Mouse (Mus musculus) ovary, adult 18-20 months (tissue): ENCODE results near the gene Map3k20.

Experiments
- DNase-seq: peaks from one replicate; pipeline ENCODE4 v3.0.0; 2022; ENCODE audit warnings: low spot score, mixed read lengths

Map3k20 gene

DNA sequence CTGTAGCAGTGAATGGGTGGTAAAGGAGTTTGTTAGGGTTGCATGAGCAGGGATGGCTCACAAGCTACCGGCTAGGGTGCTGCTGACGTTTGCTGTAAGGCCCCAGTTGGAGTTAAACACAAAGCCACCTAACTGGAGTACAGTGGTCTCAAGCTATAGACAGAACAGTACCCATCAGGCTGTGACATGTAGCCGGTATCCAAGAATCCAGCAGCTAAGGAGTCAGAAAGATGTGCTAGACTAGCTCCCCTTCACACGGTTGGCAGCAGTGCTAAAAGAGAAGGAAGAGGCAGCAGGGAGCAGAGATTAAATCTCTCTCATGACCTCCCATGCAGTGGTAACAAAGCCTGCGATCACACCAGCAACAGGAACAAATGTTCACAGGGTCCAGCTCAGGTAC, 36.2 kb downstream of the Map3k20 start:
- DNase-seq = no peak

DNA sequence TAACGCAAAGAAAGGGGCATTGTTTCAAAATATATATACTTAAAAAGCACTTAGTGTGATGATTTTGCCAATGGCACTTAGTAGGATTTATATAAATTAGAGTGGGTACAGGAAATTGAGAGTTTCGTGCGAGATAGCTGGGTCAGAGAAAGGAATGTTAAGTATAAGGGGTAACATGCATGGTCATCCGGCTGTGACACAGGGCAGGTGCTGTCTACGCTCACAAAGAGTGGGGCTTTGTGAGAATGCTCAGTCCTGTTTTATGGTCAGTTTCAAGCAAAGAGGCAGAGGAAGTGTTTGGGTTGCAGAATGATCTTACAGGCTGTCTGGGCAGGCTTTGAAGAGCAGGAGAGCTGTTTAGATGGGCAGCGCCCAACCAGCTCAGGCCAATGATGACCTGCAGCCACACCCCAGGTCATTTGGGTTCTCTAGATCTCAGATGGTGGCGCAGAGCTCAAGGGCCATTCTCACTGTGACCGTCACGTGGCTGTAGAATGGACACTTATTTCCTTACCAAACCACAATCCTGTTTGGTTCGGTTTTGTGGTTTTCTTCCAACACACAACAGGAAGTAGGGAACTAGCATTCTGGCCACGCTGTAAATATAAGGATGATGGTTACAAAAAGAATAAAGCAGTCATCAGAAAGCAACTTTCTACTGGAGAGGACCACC, 37.4 kb downstream of the Map3k20 start:
- no peak for DNase-seq

GRCm38 (mm10) chr2:72324436-72324835, 39.0 kb downstream of the Map3k20 start:
- no peak for DNase-seq

DNA sequence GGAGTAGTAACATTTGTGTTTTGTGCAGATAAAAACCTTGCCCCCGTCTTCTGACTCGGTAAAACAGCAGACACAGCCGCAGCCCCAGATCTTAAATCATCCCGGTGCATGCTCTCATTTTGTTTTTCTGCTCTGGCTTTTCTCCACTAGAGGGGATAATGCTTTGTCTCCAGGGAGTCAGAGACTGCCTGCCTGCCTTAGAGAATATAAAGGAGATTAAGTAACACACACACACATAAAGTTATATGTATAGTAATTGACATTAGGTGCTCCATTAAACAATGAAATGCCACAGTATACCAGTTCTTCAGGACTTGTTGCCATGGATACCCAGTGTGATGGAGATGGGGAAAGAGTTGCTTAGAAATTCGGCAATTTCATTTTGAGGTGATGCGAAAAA, 41.1 kb downstream of the Map3k20 start:
- no peak for DNase-seq

GRCm38 (mm10) chr2:72328435-72328834, 43.0 kb downstream of the Map3k20 start:
- no peak for DNase-seq

GRCm38 (mm10) chr2:72330955-72331481, 45.6 kb downstream of the Map3k20 start:
- DNase-seq = no peak

GRCm38 (mm10) chr2:72332067-72332466, 46.6 kb downstream of the Map3k20 start:
- no peak for DNase-seq

DNA sequence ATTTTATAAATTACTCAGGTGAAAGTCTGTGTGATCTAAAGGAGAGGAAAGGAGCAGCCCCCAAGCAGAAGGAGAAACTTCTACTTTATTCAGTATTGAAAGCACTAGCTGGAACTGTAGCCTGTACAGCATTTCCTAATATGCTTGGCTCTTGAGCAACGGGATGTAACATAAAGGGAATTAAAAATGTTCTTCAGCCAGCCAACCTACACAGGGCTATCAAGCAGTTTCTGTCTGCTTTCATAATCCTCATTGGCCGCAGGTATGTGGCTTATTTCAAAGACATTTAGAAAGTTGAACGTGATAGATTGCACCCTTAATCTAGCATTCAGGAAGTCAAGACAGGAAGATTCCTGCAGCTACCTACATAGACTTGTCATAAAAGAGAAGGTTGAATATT, 47.8 kb downstream of the Map3k20 start:
- no peak for DNase-seq

DNA sequence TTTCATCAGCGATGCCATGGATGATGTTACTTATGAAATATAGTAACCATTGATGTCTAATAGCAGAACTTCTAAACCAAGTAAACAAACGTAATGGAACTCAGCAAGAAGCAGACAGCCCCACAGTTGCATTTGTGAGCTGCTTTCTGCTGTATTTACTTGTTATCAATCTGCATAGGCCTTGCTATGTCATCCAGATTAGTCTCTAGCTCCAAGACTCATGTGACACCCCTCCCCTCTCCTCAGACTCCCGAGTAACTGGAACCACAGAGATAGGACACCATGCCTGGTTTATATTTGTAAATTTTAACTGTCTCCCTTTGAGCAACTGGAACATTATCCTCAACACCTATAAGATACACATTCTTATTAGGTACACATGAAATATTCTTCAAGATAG, 51.4 kb downstream of the Map3k20 start:
- DNase-seq = no peak

DNA sequence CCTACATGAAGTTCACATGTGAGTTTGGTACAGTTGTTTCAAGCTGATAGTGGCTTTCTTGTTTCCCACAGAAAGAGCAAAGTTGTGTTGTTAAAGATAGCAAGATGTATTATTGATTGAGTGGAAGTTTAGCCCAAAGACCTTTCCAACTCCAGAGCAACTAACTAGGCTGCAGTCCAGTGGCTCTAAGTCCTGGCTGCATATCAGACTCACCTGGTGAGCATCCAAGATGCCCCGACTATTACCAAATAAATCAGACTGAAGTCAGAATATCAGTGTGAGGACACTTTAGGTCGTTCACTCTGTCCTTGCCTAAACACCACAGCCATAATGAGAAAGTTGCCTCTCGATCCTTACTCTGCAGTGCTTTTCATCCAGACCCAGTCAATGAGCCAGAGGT, 59.8 kb downstream of the Map3k20 start:
- no peak for DNase-seq

GRCm38 (mm10) chr2:72351329-72351728, 65.9 kb downstream of the Map3k20 start:
- no peak for DNase-seq

DNA sequence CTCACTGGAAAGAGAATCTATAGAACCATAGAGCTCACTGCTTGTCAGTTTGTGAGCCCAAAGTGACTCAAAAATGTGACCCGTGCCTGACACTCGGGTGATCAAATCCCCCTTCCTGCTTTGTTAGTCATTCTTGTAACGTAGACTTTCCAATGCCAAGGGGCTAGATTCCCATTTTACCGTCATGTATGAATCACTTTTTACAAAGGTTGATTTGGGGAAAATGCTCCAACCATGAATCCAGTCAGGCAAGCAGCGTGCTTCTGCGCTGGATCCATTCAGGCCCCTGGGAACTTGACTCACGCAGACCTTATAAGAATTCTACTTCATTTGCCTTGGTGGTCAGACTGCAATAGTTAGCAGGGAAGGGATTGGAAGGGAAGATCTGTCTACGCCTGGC, 66.3 kb downstream of the Map3k20 start:
- no peak for DNase-seq

- no peak for DNase-seq
Measured at GRCm38 (mm10) chr2:72352756-72353155, 67.3 kb downstream of the Map3k20 start.

DNA sequence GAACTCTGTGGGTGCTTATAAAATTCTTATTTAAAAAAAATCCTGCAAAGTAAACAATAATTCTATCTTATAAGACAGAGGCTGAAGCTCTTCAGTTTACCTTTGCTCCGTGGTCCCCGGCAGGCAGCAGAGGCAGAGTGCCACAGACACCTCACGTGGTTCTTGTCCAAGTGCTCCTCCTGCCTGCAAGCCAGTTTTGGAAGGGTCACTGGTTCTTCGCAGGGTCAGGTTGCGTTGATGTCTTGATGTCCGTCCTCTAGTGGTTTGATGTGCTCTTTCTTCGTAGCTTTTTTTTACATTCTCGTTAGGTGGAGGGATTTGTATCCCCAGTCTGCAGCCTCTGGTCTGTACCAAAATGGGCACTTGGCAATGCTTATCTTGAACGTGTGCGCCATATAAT, 71.0 kb downstream of the Map3k20 start:
- no peak for DNase-seq

GRCm38 (mm10) chr2:72361572-72361971, 76.1 kb downstream of the Map3k20 start:
- no peak for DNase-seq

GRCm38 (mm10) chr2:72363449-72363848, 78.0 kb downstream of the Map3k20 start:
- no peak for DNase-seq

- DNase-seq = no peak
Measured at GRCm38 (mm10) chr2:72365930-72366329, 80.5 kb downstream of the Map3k20 start.

DNA sequence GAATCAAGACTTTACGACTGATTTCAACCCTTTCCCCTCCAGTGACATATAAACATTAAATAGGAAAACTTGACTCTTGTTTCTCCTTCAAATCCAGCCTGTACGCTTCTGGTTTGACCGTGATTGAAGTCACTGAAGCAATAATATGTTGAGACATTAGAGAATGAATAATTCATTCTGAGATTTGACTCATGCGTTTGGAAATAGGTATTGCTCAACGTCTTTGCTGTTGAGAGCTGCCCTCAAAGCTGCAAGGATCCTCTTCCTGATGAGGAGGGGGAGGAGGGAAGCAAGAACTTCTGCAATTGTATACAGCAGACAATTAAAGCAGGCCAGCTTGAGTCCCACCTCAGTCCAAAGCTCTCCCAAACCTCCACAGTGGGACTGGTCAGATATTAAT, 81.1 kb downstream of the Map3k20 start:
- DNase-seq = no peak

GRCm38 (mm10) chr2:72367850-72368249, 82.4 kb downstream of the Map3k20 start:
- no peak for DNase-seq

- DNase-seq = no peak
Measured at GRCm38 (mm10) chr2:72369140-72369600, 83.7 kb downstream of the Map3k20 start.

DNA sequence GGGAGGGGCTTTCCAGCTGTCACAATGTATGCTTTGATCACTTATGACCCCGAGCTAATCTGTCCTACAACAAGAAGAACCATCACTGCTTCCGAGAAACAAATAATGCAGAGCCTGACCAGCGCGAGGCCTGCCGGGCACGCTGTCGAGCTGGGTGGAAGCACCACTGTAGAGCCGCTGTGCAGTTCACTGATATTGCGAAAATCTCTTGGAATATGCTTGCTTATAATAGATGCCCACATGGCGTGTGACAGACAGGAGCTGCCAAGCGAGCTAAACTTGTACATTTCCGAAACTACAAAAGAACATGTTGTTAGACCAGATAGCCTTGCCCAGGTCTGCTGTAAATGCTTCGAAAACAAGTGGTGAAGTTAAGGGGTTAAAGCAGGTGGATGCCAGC, 86.7 kb downstream of the Map3k20 start:
- no peak for DNase-seq

GRCm38 (mm10) chr2:72374076-72374475, 88.6 kb downstream of the Map3k20 start:
- DNase-seq = no peak

DNA sequence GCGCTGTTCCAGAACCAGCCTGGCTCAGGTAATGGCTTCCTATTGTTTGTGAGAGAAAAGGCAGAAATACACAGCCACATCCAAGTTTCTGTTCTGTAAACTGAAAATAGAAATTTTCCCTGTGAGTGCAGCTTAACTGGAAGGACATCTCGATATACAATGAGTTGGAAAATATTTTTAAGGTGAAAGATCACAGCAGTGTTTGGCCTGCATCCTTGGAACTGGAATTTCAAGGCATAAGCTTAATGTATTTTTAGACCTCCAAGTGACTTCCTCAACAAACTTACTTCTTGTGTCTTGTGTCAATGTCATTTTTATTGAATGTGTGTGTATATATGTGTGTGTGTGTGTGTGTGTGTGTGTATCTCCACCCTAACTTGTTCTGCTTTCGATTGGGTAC, 90.4 kb downstream of the Map3k20 start:
- no peak for DNase-seq

- DNase-seq = no peak
Measured at GRCm38 (mm10) chr2:72376946-72377345, 91.5 kb downstream of the Map3k20 start.
